Mouse (Mus musculus) hindlimb bud, embryonic 11.5 days (tissue): ENCODE measurements at regions not wholly inside any gene's neighbourhood (a gene's known extent, or its start where the extent isn't known, plus 50 kb on each side); places are given as distances from the start of the nearest gene placed in this dataset.
"Not testable (repeated sequence)": the region's sequence is repeated elsewhere in the genome, so short reads cannot be mapped to it uniquely, and the experiment has no call there.

Experiments
- DNase-seq: peaks from one replicate; pipeline ENCODE4 v3.0.0-alpha.2; 2012; ENCODE audit warnings: low read depth, low spot score; ENCODE audit errors: extremely low spot score

- DNase-seq: no peak
These were observed 200.4 kb upstream of the Nhs start for GRCm38 (mm10) chrX:162359767-162360545.

GRCm38 (mm10) chrX:162348341-162348740 lies 188.8 kb upstream of the Nhs start:
- no peak for DNase-seq

DNA sequence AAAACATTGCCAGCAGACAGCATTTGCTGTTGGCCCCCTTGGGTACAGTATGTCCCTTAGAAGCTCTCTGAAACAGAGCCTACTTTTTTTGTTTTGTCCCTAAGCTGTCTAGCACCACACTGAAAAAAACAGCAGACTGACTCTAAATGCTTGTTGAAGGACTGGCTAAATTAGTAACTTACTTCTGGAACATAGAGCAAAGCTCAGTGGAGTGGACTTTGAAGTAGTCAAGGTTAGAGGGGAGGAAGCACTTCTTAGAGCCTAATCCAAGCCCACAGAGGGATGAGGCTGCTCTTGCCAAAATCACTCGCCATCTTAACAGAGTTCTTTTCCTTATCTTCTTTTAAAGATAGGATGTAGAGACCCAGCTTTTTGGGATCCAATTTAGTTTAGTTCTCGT lies 188.4 kb upstream of the Nhs start:
- DNase-seq: no peak

DNA sequence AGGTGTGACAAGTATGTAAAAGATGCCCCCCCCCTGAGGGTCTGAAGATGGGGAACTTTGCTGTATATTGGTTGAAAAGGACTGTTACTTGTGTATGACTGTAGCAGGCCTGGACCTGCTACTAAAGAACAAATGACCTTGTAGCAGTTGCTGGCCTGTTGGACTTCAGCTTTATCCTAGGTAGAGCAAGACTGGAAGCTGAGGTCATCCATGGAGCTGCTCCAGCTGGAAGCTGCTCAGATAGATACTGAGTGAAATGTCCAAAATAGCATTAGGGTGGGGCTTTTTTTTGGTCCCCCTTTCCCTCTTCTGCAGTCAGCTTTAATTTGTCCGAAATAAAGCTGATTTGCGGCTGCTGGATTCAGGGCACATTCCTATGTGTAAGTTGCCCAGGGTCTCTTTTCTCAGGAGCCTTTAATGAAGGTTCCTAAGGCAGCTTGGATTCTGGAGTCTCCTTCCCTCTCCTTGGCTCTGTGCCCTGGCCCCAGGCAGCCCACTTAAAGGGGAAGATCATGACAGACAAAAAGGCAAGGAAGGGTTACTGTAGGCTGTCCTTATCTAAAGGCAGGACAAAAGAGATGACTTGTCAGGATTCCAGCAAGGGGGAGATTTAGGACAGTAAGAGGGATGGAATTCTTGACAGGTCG lies 186.1 kb upstream of the Nhs start:
- DNase-seq: no peak

DNA sequence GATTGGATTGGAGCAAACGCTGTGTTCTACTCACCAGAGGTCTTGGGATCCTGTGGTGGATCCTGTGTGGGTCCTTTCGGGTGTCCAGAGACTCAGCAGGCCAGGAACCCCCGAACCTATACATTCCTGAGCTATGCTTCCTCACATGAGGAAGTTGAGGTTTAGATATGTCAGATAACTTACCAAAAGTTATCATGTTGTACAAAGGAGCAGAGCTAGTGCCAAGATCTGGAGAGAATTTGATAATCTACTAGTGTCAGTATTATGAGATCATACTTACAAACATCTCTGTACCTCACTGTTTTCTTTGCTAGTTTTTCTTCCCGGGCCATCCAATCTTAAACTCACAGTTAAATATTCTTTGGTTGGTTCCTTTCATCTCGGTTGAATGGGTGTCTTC lies 172.6 kb upstream of the Nhs start:
- DNase-seq: no peak

GRCm38 (mm10) chrX:162307646-162308045 lies 148.1 kb upstream of the Nhs start:
- DNase-seq: no peak

GRCm38 (mm10) chrX:162304145-162304544 lies 144.6 kb upstream of the Nhs start:
- no peak for DNase-seq

GRCm38 (mm10) chrX:162302788-162303187 lies 143.3 kb upstream of the Nhs start:
- DNase-seq: no peak

GRCm38 (mm10) chrX:162291234-162291633 lies 131.7 kb upstream of the Nhs start:
- no peak for DNase-seq

- DNase-seq: not testable (repeated sequence)
These were observed 126.6 kb upstream of the Nhs start for GRCm38 (mm10) chrX:162286155-162286554.

GRCm38 (mm10) chrX:162284252-162284651 lies 124.7 kb upstream of the Nhs start:
- DNase-seq: no peak

GRCm38 (mm10) chrX:162282690-162283089 lies 123.2 kb upstream of the Nhs start:
- DNase-seq: no peak

DNA sequence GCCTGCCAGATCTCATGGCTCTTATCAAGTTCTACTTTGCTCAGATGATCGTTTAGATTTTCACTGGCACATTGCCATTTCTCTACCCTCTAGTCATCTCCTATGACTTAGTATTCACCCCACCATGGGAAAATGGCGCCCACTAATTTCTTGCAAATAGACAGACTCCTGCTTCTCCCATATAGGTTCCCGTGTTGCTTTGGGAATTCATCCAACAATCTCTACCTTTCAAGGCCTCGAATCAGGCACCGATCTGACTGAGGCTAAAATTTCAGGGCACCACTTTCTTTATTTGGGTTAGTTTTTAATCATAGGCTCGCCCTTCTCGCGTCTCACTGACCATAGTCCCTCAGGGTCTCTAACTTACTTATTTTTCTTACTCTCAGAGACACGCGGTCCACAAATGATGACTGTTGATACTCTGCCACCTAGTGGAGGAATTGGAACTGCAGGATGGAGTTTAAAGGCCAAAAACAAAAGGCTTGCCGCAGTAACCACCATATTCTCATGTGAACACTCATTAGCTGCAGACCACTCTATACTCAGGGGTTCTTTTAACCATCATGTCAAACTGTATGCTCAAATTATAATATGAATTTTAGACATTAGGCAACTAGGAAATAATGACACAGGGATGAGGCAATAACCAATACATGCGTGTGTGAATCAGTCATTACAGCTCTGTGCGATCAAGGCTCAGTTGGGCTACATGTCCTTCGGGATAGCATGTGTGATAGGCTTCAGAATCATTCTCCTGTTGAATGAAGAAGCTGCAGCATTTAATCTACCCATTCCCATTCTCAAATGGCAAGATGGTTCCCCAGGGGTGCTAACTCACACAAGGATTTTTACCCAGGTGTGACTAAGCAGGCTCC lies 119.5 kb upstream of the Nhs start:
- DNase-seq: peak; percentile 60

DNA sequence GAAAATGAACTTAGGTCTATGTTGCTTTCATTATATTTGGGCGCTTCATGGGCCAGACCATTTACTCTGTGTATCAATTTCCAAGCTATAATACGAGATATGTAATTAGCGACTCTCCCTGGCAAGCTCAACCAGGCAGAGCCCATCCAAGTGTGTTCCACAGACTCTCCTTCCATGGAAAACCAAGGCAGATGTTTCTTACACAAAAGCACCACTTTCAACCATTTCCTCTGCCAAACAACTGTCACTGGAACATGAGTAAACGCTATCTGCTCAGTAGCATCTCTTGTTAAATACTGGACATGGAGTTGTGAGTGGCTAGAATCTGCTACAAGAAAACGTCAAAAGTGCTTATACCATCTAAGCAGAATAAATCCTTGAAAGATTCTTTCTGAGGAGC lies 115.1 kb upstream of the Nhs start:
- DNase-seq: no peak

GRCm38 (mm10) chrX:162271189-162271588 lies 111.7 kb upstream of the Nhs start:
- DNase-seq: no peak

GRCm38 (mm10) chrX:162268918-162269317 lies 109.4 kb upstream of the Nhs start:
- no peak for DNase-seq

- DNase-seq: no peak
These were observed 108.6 kb upstream of the Nhs start for GRCm38 (mm10) chrX:162268112-162268511.

DNA sequence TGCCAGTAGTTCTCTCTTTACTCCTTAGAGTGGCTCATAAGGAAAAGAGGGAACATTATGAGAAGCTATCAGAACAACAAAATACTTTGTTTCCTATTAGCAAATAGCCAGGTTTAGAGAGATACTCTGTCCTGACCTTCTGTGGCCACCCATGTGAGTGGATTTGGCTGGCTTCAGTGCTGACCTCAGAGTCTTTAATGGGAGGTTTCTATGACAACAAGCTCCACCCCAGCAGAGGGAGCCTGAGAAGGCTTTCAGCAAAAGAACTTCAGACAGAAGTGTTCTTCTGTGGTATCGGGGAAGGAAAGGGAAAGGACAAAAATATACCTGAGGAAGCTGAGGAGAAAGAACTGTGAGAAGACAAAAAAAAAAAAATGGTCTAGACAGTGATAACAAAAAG lies 108.1 kb upstream of the Nhs start:
- DNase-seq: no peak

DNA sequence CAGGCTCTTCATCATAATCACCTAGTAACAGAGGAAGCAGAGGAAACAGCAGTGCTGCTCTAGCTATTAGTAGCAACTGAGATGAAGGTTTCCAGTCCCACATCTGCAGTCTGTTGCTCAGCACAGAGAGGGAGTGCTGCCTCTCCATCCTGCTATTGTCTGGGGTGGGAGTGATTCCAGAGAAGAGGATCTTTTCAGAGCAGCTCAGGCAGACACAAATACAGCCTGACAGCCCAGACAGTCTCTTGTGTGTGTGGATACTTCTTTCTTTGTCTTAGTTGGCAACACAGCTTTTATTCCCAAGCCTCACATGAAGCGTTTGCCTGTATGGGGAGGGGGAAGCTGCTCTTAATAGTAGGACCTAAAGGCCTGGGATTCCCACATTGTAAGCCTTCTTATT lies 107.2 kb upstream of the Nhs start:
- DNase-seq: no peak

GRCm38 (mm10) chrX:162257398-162257797 lies 97.9 kb upstream of the Nhs start:
- no peak for DNase-seq

- no peak for DNase-seq
These were observed 96.3 kb upstream of the Nhs start for GRCm38 (mm10) chrX:162255873-162256272.

GRCm38 (mm10) chrX:162241291-162241690 lies 81.8 kb upstream of the Nhs start:
- DNase-seq: no peak
